Mouse (Mus musculus) small intestine, adult 2 months (tissue): ENCODE results near the gene Cdsn.

ENCODE experiments used
- CTCF ChIP-seq: fragments of 200-500 bp; IDR thresholded peaks from 2 replicates; pipeline ENCODE4 v1.5.1; 2012; ENCODE audit warnings: low read depth, mild to moderate bottlenecking, control low read depth, inconsistent platforms, low read length, moderate library complexity, mixed read lengths; ENCODE audit not compliant: insufficient replicate concordance, insufficient read length; ENCODE audit errors: extremely low read depth
- POLR2A ChIP-seq: fragments of 200-500 bp; IDR thresholded peaks from 2 replicates; pipeline ENCODE4 v1.6.1; 2012; ENCODE audit warnings: low read depth, mild to moderate bottlenecking, control low read depth, inconsistent platforms, low read length, moderate library complexity

GRCm38 (mm10) chr17:35558216-35558615 is 6.3 kb downstream of the Cdsn start:
- no peak for TF ChIP-seq CTCF
- TF ChIP-seq POLR2A, result no peak
